Mouse (Mus musculus): ENCODE measurements around the gene Rasgef1b. TPM values are rescaled to one million over a fixed set of nuclear protein-coding genes. Genes with fewer than 3 reads are reported as not detected.

Gene Rasgef1b
- polyA plus RNA-seq, 2 experiments, result 4.3 to 9.2 TPM

GRCm38 (mm10) chr5:99320783-99321182, 408.1 kb downstream of the Rasgef1b start:
- H3K9ac ChIP-seq (ENCODE audit: low read depth, low read length, severe bottlenecking), result no peak overlapping the region
- H3K4me2 ChIP-seq (replicated peaks; ENCODE audit: low read depth, low read length, severe bottlenecking), result no peak overlapping the region
- TF ChIP-seq POLR2A (IDR thresholded peaks at IDR 0.05; ENCODE audit: borderline replicate concordance, extremely low read depth, insufficient read depth, insufficient read length), result no peak
- no peaks in the 10 kb centered on the region for H3K36me3 ChIP-seq (ENCODE audit: control insufficient read depth, insufficient read depth, low read length)
- DNase-seq (ENCODE audit: low spot score) (no peak), ATAC-seq (ENCODE audit: low FRiP score, low read depth) (no peak)
- H3K9me3 ChIP-seq (ENCODE audit: control insufficient read depth, low read length), result no peaks in the 10 kb centered on the region
- 51% methylated on average over 4 of the region's 4 CpGs for WGBS
- H3K27me3 ChIP-seq (ENCODE audit: control insufficient read depth, insufficient read depth, low read length), result no peaks in the 10 kb centered on the region
- no peak overlapping the region for H3K4me3 ChIP-seq (replicated peaks; ENCODE audit: low read length)
- H3K4me1 ChIP-seq (ENCODE audit: control insufficient read depth, insufficient read depth, low read length), result no peaks in the 10 kb centered on the region
- H3K27ac ChIP-seq (replicated peaks; ENCODE audit: low read depth, low read length), result no peak overlapping the region

- DNase-seq (ENCODE audit: low spot score), result no peak
- Histone ChIP-seq H3K9ac (ENCODE audit: low read depth, low read length, severe bottlenecking) (no peak overlapping the region), H3K36me3 (ENCODE audit: control insufficient read depth, insufficient read depth, low read length) (no peaks in the 10 kb centered on the region), H3K27ac (replicated peaks; ENCODE audit: low read depth, low read length) (no peak overlapping the region), H3K27me3 (ENCODE audit: control insufficient read depth, insufficient read depth, low read length) (no peaks in the 10 kb centered on the region), H3K4me2 (replicated peaks; ENCODE audit: low read depth, low read length, severe bottlenecking) (no peak overlapping the region), H3K4me1 (ENCODE audit: control insufficient read depth, insufficient read depth, low read length) (no peaks in the 10 kb centered on the region), H3K4me3 (replicated peaks; ENCODE audit: low read length) (no peak overlapping the region), H3K9me3 (ENCODE audit: control insufficient read depth, low read length) (no peaks in the 10 kb centered on the region)
- 53% methylated on average over 4 of the region's 4 CpGs for WGBS
- no peak for TF ChIP-seq POLR2A (IDR thresholded peaks at IDR 0.05; ENCODE audit: borderline replicate concordance, extremely low read depth, insufficient read depth, insufficient read length)
- ATAC-seq (ENCODE audit: low FRiP score, low read depth), result no peak
Measured at GRCm38 (mm10) chr5:99297939-99298338, 430.9 kb downstream of the Rasgef1b start.

- no peaks in the 10 kb centered on the region for H3K27me3 ChIP-seq (ENCODE audit: control insufficient read depth, insufficient read depth, low read length)
- no peaks in the 10 kb centered on the region for H3K36me3 ChIP-seq (ENCODE audit: control insufficient read depth, insufficient read depth, low read length)
- H3K9ac ChIP-seq (ENCODE audit: low read depth, low read length, severe bottlenecking), result no peak overlapping the region
- H3K4me1 ChIP-seq (ENCODE audit: control insufficient read depth, insufficient read depth, low read length), result no peaks in the 10 kb centered on the region
- no peak overlapping the region for H3K4me3 ChIP-seq (replicated peaks; ENCODE audit: low read length)
- H3K27ac ChIP-seq (replicated peaks; ENCODE audit: low read depth, low read length), result no peak overlapping the region
- H3K4me2 ChIP-seq (replicated peaks; ENCODE audit: low read depth, low read length, severe bottlenecking), result no peak overlapping the region
- no peak for TF ChIP-seq POLR2A (IDR thresholded peaks at IDR 0.05; ENCODE audit: borderline replicate concordance, extremely low read depth, insufficient read depth, insufficient read length)
- ATAC-seq (ENCODE audit: low FRiP score, low read depth) (no peak), DNase-seq (ENCODE audit: low spot score) (no peak)
- no peaks in the 10 kb centered on the region for H3K9me3 ChIP-seq (ENCODE audit: control insufficient read depth, low read length)
- WGBS, result 64% methylated on average over 2 of the region's 2 CpGs
Measured at GRCm38 (mm10) chr5:99296348-99296747, 432.5 kb downstream of the Rasgef1b start.

GRCm38 (mm10) chr5:99292287-99292851, 436.5 kb downstream of the Rasgef1b start:
- no peak for TF ChIP-seq POLR2A (IDR thresholded peaks at IDR 0.05; ENCODE audit: borderline replicate concordance, extremely low read depth, insufficient read depth, insufficient read length)
- Histone ChIP-seq H3K9me3 (ENCODE audit: control insufficient read depth, low read length) (no peaks in the 10 kb centered on the region), H3K36me3 (ENCODE audit: control insufficient read depth, insufficient read depth, low read length) (no peaks in the 10 kb centered on the region), H3K4me2 (replicated peaks; ENCODE audit: low read depth, low read length, severe bottlenecking) (no peak overlapping the region), H3K4me1 (ENCODE audit: control insufficient read depth, insufficient read depth, low read length) (no peaks in the 10 kb centered on the region), H3K27ac (replicated peaks; ENCODE audit: low read depth, low read length) (no peak overlapping the region), H3K27me3 (ENCODE audit: control insufficient read depth, insufficient read depth, low read length) (no peaks in the 10 kb centered on the region), H3K9ac (ENCODE audit: low read depth, low read length, severe bottlenecking) (no peak overlapping the region), H3K4me3 (replicated peaks; ENCODE audit: low read length) (no peak overlapping the region)
- DNase-seq (ENCODE audit: low spot score) (no peak), ATAC-seq (ENCODE audit: low FRiP score, low read depth) (no peak)
- 79% methylated on average over 10 of the region's 10 CpGs for WGBS

- H3K27me3 ChIP-seq (ENCODE audit: control insufficient read depth, insufficient read depth, low read length), result no peaks in the 10 kb centered on the region
- no peak overlapping the region for H3K4me3 ChIP-seq (replicated peaks; ENCODE audit: low read length)
- H3K4me2 ChIP-seq (replicated peaks; ENCODE audit: low read depth, low read length, severe bottlenecking), result no peak overlapping the region
- DNase-seq (ENCODE audit: low spot score), result no peak
- ATAC-seq (ENCODE audit: low FRiP score, low read depth), result no peak
- no peaks in the 10 kb centered on the region for H3K9me3 ChIP-seq (ENCODE audit: control insufficient read depth, low read length)
- H3K9ac ChIP-seq (ENCODE audit: low read depth, low read length, severe bottlenecking), result no peak overlapping the region
- no peaks in the 10 kb centered on the region for H3K36me3 ChIP-seq (ENCODE audit: control insufficient read depth, insufficient read depth, low read length)
- no peak overlapping the region for H3K27ac ChIP-seq (replicated peaks; ENCODE audit: low read depth, low read length)
- 76% methylated on average over 12 of the region's 12 CpGs for WGBS
- no peaks in the 10 kb centered on the region for H3K4me1 ChIP-seq (ENCODE audit: control insufficient read depth, insufficient read depth, low read length)
- no peak for TF ChIP-seq POLR2A (IDR thresholded peaks at IDR 0.05; ENCODE audit: borderline replicate concordance, extremely low read depth, insufficient read depth, insufficient read length)
Measured at GRCm38 (mm10) chr5:99291084-99291830, 437.6 kb downstream of the Rasgef1b start.
